Mouse (Mus musculus): ENCODE results near the gene Kirrel3. TPM values are rescaled to one million over a fixed set of nuclear protein-coding genes. Genes with fewer than 3 reads are reported as not detected.

The Kirrel3 gene
- polyA plus RNA-seq, 1 experiment from 2014 or later = 0.23 TPM

GRCm38 (mm10) chr9:34476206-34476605, 9.5 kb upstream of the Kirrel3 start:
- Histone ChIP-seq H3K36me3 (no peaks in the 10 kb centered on the region), H3K4me2 (no peak overlapping the region), H3K9ac (no peak overlapping the region), H3K4me3 (replicated peaks) (no peak overlapping the region), H3K27ac (no peak overlapping the region), H3K4me1 (replicated peaks) (no peaks in the 10 kb centered on the region), H3K9me3 (replicated peaks) (no peaks in the 10 kb centered on the region), H3K27me3 (no peaks in the 10 kb centered on the region)
- no peak for ATAC-seq (ENCODE audit: low read depth)
- WGBS (ENCODE audit: insufficient replicate concordance) = 37% methylated on average over 5 of the region's 5 CpGs
- DNase-seq = no peak

- Histone ChIP-seq H3K9ac (no peak overlapping the region), H3K36me3 (no peaks in the 10 kb centered on the region), H3K4me1 (replicated peaks) (no peaks in the 10 kb centered on the region), H3K9me3 (replicated peaks) (no peaks in the 10 kb centered on the region), H3K27me3 (no peaks in the 10 kb centered on the region), H3K27ac (no peak overlapping the region), H3K4me2 (no peak overlapping the region), H3K4me3 (replicated peaks) (no peak overlapping the region)
- ATAC-seq (ENCODE audit: low read depth) (no peak), DNase-seq (no peak)
- 61% methylated on average over 2 of the region's 2 CpGs for WGBS (ENCODE audit: insufficient replicate concordance)
Observed at GRCm38 (mm10) chr9:34478494-34478893, 7.2 kb upstream of the Kirrel3 start.

DNA sequence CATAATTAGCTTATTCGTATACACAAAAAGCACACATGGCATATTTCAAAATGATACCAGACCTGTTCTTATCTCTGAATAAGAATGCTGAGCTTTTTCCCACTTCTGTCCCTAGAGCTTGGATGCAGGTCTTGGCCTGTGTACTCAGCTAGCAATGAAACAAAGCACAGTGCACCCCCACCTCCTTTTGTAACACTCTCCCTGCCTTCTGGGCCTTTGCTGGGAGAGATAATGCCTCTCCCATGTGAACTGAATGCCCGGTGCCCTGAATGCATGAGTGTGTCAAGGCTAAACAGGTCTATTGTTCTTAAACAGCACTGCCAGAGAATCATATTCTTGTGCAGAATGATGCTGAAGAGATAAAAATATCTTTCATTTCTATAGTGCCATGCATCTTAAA, 2.5 kb upstream of the Kirrel3 start:
- DNase-seq (no peak), ATAC-seq (ENCODE audit: low read depth) (no peak)
- no peak overlapping the region for H3K27ac ChIP-seq
- WGBS (ENCODE audit: insufficient replicate concordance) = 57% methylated on average over 2 of the region's 2 CpGs
- H3K9me3 ChIP-seq (replicated peaks) = no peaks in the 10 kb centered on the region
- H3K4me3 ChIP-seq (replicated peaks) = no peak overlapping the region
- H3K36me3 ChIP-seq = no peaks in the 10 kb centered on the region
- H3K4me2 ChIP-seq = no peak overlapping the region
- no peak overlapping the region for H3K9ac ChIP-seq
- H3K4me1 ChIP-seq (replicated peaks) = no peaks in the 10 kb centered on the region
- peaks cover 39% of the 10 kb centered on the region for H3K27me3 ChIP-seq

DNA sequence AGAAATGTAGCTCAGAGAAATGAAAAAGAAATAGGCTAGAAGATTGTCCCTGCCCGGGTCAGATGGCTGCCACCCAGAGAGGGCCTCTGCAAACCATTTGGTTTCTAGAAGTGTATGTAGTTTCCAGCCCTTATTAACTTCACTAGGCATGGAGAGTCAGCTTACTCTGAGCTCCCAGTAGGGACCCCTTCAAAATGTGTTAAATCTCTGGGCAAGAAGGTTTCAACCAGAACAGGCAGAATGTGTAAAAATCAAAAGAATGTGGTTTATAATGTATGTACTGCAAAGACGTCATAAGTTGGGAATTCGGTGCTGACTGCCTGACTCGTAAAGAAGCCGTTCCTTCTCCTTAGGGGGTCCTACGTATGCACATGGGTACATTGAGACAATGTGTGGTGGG, 1.0 kb upstream of the Kirrel3 start:
- no peak overlapping the region for H3K4me2 ChIP-seq
- no peak overlapping the region for H3K9ac ChIP-seq
- no peaks in the 10 kb centered on the region for H3K4me1 ChIP-seq (replicated peaks)
- H3K9me3 ChIP-seq (replicated peaks) = no peaks in the 10 kb centered on the region
- no peak overlapping the region for H3K27ac ChIP-seq
- ATAC-seq (ENCODE audit: low read depth) (no peak), DNase-seq (no peak)
- H3K36me3 ChIP-seq = no peaks in the 10 kb centered on the region
- peaks cover 53% of the 10 kb centered on the region for H3K27me3 ChIP-seq
- H3K4me3 ChIP-seq (replicated peaks) = no peak overlapping the region
- WGBS (ENCODE audit: insufficient replicate concordance) = 48% methylated on average over 6 of the region's 6 CpGs

- Histone ChIP-seq H3K9ac (no peak overlapping the region), H3K4me1 (replicated peaks) (no peaks in the 10 kb centered on the region), H3K27me3 (peaks cover 76% of the 10 kb centered on the region), H3K4me2 (peak overlapping the region; percentile 64), H3K27ac (no peak overlapping the region), H3K4me3 (replicated peaks) (peak overlapping the region; percentile 49), H3K9me3 (replicated peaks) (no peaks in the 10 kb centered on the region), H3K36me3 (no peaks in the 10 kb centered on the region)
- DNase-seq = no peak
- no peak for ATAC-seq (ENCODE audit: low read depth)
- WGBS (ENCODE audit: insufficient replicate concordance) = under 1% methylated on average over 9 of the region's 9 CpGs
Observed at GRCm38 (mm10) chr9:34488267-34488666, 2.6 kb downstream of the Kirrel3 start.

GRCm38 (mm10) chr9:34488700-34489315, 3.1 kb downstream of the Kirrel3 start:
- peak overlapping the region; percentile 64 for H3K4me2 ChIP-seq
- ATAC-seq (ENCODE audit: low read depth) (no peak), DNase-seq (no peak)
- H3K9me3 ChIP-seq (replicated peaks) = no peaks in the 10 kb centered on the region
- H3K4me1 ChIP-seq (replicated peaks) = no peaks in the 10 kb centered on the region
- H3K27me3 ChIP-seq = peaks cover 76% of the 10 kb centered on the region
- peak overlapping the region; percentile 49 for H3K4me3 ChIP-seq (replicated peaks)
- H3K27ac ChIP-seq = no peak overlapping the region
- 1% methylated on average over 53 of the region's 53 CpGs for WGBS (ENCODE audit: insufficient replicate concordance)
- H3K9ac ChIP-seq = no peak overlapping the region
- H3K36me3 ChIP-seq = no peaks in the 10 kb centered on the region

DNA sequence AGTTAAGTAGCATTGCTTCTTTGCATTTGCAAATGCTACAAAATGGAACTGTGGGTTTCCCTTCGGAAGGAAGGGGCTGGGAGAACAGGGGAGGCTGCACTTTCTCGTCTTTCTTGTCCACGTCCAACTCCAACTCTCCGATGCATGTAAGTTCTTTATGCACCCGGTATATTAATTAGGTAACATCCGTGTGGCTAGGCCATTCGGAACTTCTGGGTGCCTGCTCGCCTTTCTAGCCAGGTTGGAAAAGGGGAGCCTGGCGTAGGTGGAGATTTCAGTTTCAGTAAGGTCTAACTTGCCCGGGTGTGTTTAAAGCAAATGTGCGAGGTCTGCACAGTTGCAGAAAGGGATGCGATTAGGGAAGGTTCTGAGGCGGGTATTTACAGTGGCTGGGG, 3.6 kb downstream of the Kirrel3 start:
- no peak overlapping the region for H3K9ac ChIP-seq
- H3K4me3 ChIP-seq (replicated peaks) = peak overlapping the region; percentile 49
- H3K9me3 ChIP-seq (replicated peaks) = no peaks in the 10 kb centered on the region
- H3K27ac ChIP-seq = no peak overlapping the region
- peak overlapping the region; percentile 64 for H3K4me2 ChIP-seq
- ATAC-seq (ENCODE audit: low read depth) = no peak
- no peaks in the 10 kb centered on the region for H3K4me1 ChIP-seq (replicated peaks)
- no peak for DNase-seq
- H3K27me3 ChIP-seq = peaks cover 76% of the 10 kb centered on the region
- WGBS (ENCODE audit: insufficient replicate concordance) = 3% methylated on average over 13 of the region's 13 CpGs
- H3K36me3 ChIP-seq = no peaks in the 10 kb centered on the region

DNA sequence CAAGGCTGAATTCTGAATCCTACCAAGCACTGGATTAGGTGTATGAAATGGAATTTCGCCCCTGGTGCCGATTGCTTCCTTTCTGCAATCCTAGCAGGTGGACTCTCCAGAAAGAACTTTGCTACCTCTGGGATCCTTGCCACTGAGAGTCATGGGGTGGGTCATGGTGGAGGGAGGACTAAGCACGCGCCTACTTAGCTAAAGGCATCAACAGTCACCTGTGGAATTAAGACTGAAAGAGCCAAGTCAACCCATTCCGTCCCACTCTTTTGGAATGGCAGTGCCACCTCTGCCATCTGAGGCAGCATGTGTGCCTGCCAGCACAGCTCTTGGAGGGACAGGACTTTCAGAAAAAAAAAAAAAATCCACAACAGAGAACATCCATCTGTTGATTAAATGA, 4.1 kb downstream of the Kirrel3 start:
- Histone ChIP-seq H3K4me3 (replicated peaks) (no peak overlapping the region), H3K4me2 (peak overlapping the region; percentile 64; the same call in 1 of the 2 replicates), H3K27ac (no peak overlapping the region), H3K9ac (no peak overlapping the region), H3K9me3 (replicated peaks) (no peaks in the 10 kb centered on the region), H3K36me3 (no peaks in the 10 kb centered on the region), H3K4me1 (replicated peaks) (no peaks in the 10 kb centered on the region), H3K27me3 (peaks cover 72% of the 10 kb centered on the region)
- WGBS (ENCODE audit: insufficient replicate concordance) = 13% methylated on average over 5 of the region's 5 CpGs
- DNase-seq = no peak
- ATAC-seq (ENCODE audit: low read depth) = no peak

GRCm38 (mm10) chr9:34492121-34492520, 6.4 kb downstream of the Kirrel3 start:
- no peak for ATAC-seq (ENCODE audit: low read depth)
- Histone ChIP-seq H3K27me3 (peaks cover 48% of the 10 kb centered on the region), H3K27ac (no peak overlapping the region), H3K9ac (no peak overlapping the region), H3K4me1 (replicated peaks) (no peaks in the 10 kb centered on the region), H3K36me3 (no peaks in the 10 kb centered on the region), H3K4me2 (no peak overlapping the region), H3K9me3 (replicated peaks) (no peaks in the 10 kb centered on the region), H3K4me3 (replicated peaks) (no peak overlapping the region)
- WGBS (ENCODE audit: insufficient replicate concordance) = 43% methylated on average over 3 of the region's 3 CpGs
- DNase-seq = no peak

DNA sequence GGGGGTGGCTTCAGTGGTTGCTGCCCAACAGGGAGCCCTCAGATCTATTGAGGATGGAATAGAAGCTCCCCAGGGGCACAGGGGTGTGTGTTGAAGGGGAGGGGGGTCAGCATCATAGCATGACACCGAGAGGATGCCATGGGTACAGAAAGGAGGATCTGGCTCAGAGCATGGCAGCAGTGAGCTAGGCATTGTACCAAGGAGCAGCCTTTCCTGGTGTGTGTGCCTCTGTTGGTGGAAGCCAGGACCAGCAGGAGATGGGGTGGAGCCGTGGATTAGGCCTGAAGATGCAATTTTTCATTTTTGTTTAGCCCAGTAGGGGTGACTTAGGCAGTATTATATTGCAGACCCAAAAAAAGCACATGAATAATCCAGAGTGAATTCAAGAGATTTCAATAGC, 7.9 kb downstream of the Kirrel3 start:
- 21% methylated on average over 2 of the region's 2 CpGs for WGBS (ENCODE audit: insufficient replicate concordance)
- no peak for DNase-seq
- no peaks in the 10 kb centered on the region for H3K4me1 ChIP-seq (replicated peaks)
- ATAC-seq (ENCODE audit: low read depth) = no peak
- no peaks in the 10 kb centered on the region for H3K36me3 ChIP-seq
- no peak overlapping the region for H3K27ac ChIP-seq
- no peak overlapping the region for H3K4me2 ChIP-seq
- no peak overlapping the region for H3K9ac ChIP-seq
- no peak overlapping the region for H3K4me3 ChIP-seq (replicated peaks)
- no peaks in the 10 kb centered on the region for H3K9me3 ChIP-seq (replicated peaks)
- H3K27me3 ChIP-seq = peaks cover 33% of the 10 kb centered on the region

DNA sequence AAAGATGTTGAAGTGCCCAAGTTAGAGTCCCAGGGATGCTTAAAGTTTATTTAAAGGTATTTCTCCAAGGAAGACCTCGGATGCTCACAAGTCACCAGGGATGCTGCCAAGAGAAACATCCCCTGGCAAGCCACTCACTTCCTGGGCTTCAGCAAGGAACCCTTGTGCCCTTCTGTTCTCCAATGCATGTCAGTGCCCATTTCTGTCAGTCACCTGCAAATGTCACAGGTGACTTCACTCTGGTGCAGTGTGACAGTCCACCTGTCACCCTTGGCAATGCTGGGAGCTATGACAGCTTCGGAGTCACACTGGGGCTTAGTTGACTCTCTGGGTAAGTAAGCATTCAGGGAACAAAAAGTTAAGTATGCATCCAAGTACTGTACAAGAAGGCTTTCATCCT, 12.4 kb downstream of the Kirrel3 start:
- WGBS (ENCODE audit: insufficient replicate concordance) = 59% methylated on average over 2 of the region's 2 CpGs
- H3K9me3 ChIP-seq (replicated peaks) = no peaks in the 10 kb centered on the region
- H3K27me3 ChIP-seq = no peaks in the 10 kb centered on the region; the same call in 1 of the 2 replicates
- no peaks in the 10 kb centered on the region for H3K4me1 ChIP-seq (replicated peaks)
- H3K27ac ChIP-seq = no peak overlapping the region
- DNase-seq = no peak
- H3K36me3 ChIP-seq = no peaks in the 10 kb centered on the region
- no peak overlapping the region for H3K4me2 ChIP-seq
- no peak for ATAC-seq (ENCODE audit: low read depth)
- no peak overlapping the region for H3K9ac ChIP-seq
- H3K4me3 ChIP-seq (replicated peaks) = no peak overlapping the region

- Histone ChIP-seq H3K27ac (no peak overlapping the region), H3K4me3 (replicated peaks) (no peak overlapping the region), H3K27me3 (no peaks in the 10 kb centered on the region; the same call in 1 of the 2 replicates), H3K4me2 (no peak overlapping the region), H3K4me1 (replicated peaks) (no peaks in the 10 kb centered on the region), H3K9me3 (replicated peaks) (no peaks in the 10 kb centered on the region), H3K9ac (no peak overlapping the region), H3K36me3 (no peaks in the 10 kb centered on the region)
- WGBS (ENCODE audit: insufficient replicate concordance) = 4% methylated on average over 5 of the region's 5 CpGs
- DNase-seq (peak; percentile 8), ATAC-seq (ENCODE audit: low read depth) (no peak)
Observed at GRCm38 (mm10) chr9:34498651-34499050, 13.0 kb downstream of the Kirrel3 start.

All from liver, embryonic 13.5 days (tissue).